Mouse (Mus musculus): ENCODE results near the gene Zmynd19.

DNA sequence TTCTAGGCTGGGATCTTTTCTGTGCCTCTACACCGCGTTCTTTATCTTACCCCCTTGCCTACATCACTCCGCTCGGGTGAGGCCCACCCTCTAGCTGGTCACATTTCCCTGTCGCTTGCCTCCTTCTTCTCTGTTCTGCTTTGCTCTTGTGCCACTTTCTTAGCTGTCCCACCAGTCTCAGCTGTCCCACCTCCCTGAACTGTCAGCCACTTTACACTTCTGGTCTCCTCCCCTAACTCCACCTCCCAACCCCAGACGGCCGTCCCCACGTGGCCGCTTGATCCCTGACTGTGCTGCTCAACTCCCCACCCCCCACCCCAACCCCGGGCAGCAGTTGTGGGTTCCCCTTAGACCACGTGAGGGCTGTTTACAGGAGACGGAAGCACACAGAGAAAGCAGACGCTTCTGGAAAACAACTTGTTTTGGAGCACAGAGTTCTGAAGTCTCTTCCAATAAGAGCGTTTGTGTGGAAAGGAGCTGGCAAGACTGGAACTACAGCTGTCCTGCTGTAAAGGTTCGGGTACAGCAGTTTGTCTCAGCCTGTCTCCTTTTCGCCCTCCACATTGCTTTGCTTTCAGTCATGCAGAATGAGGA lies 26.2 kb downstream of the Zmynd19 start, which contains the start of gene Pnpla7:
- no peak for TF ChIP-seq POLR2A (IDR thresholded peaks at IDR 0.05; ENCODE audit: low read depth, low read length)
- TF ChIP-seq CTCF (IDR thresholded peaks at IDR 0.05; ENCODE audit: extremely low read depth, insufficient read length, insufficient replicate concordance, low read depth, low read length), result no peak

Measured in small intestine, adult 2 months (tissue).